Mouse (Mus musculus): ENCODE data around the gene Tsc1.

Tsc1 gene

GRCm38 (mm10) chr2:28701646-28702262 is 60.7 kb downstream of the Tsc1 start:
- Histone ChIP-seq H3K36me3 (ENCODE audit: insufficient read depth, low read length) (no peaks in the 10 kb centered on the region), H3K9me3 (ENCODE audit: low read length) (no peaks in the 10 kb centered on the region), H3K27me3 (ENCODE audit: insufficient read depth, low read length) (peaks cover 6% of the 10 kb centered on the region; the same call in 1 of the 2 replicates), H3K4me3 (replicated peaks; ENCODE audit: low read length) (no peak overlapping the region), H3K4me1 (replicated peaks; ENCODE audit: low read depth, low read length) (peaks cover 29% of the 10 kb centered on the region)
- TF ChIP-seq NANOG (IDR thresholded peaks at IDR 0.05; ENCODE audit: borderline replicate concordance, low read length) (no peak), CTCF (conservative IDR thresholded peaks at IDR 0.05; ENCODE audit: low read length) (no peak), POU5F1 (IDR thresholded peaks at IDR 0.05; ENCODE audit: borderline replicate concordance, low read length) (no peak)

- H3K36me3 ChIP-seq (ENCODE audit: insufficient read depth, low read length), result no peaks in the 10 kb centered on the region
- H3K4me1 ChIP-seq (replicated peaks; ENCODE audit: low read depth, low read length), result peaks cover 18% of the 10 kb centered on the region
- 0 out of 2 replicates have a peak, but pooled peaks cover 4% of the 10 kb centered on the region for H3K27me3 ChIP-seq (ENCODE audit: insufficient read depth, low read length)
- TF ChIP-seq NANOG (IDR thresholded peaks at IDR 0.05; ENCODE audit: borderline replicate concordance, low read length) (no peak), POU5F1 (IDR thresholded peaks at IDR 0.05; ENCODE audit: borderline replicate concordance, low read length) (no peak), CTCF (conservative IDR thresholded peaks at IDR 0.05; ENCODE audit: low read length) (no peak)
- H3K4me3 ChIP-seq (replicated peaks; ENCODE audit: low read length), result no peak overlapping the region
- no peaks in the 10 kb centered on the region for H3K9me3 ChIP-seq (ENCODE audit: low read length)
Measured at GRCm38 (mm10) chr2:28706106-28706636, 65.1 kb downstream of the Tsc1 start.

GRCm38 (mm10) chr2:28706787-28707186 is 65.8 kb downstream of the Tsc1 start:
- Histone ChIP-seq H3K36me3 (ENCODE audit: insufficient read depth, low read length) (no peaks in the 10 kb centered on the region), H3K27me3 (ENCODE audit: insufficient read depth, low read length) (0 out of 2 replicates have a peak, but pooled peaks cover 4% of the 10 kb centered on the region), H3K4me1 (replicated peaks; ENCODE audit: low read depth, low read length) (peaks cover 18% of the 10 kb centered on the region), H3K4me3 (replicated peaks; ENCODE audit: low read length) (no peak overlapping the region), H3K9me3 (ENCODE audit: low read length) (no peaks in the 10 kb centered on the region)
- no peak for TF ChIP-seq NANOG (IDR thresholded peaks at IDR 0.05; ENCODE audit: borderline replicate concordance, low read length)

- H3K27me3 ChIP-seq (ENCODE audit: insufficient read depth, low read length), result 0 out of 2 replicates have a peak, but pooled peaks cover 3% of the 10 kb centered on the region
- TF ChIP-seq POU5F1 (IDR thresholded peaks at IDR 0.05; ENCODE audit: borderline replicate concordance, low read length) (no peak), NANOG (IDR thresholded peaks at IDR 0.05; ENCODE audit: borderline replicate concordance, low read length) (no peak), CTCF (conservative IDR thresholded peaks at IDR 0.05; ENCODE audit: low read length) (no peak)
Measured at GRCm38 (mm10) chr2:28713036-28713435, 72.0 kb downstream of the Tsc1 start.

GRCm38 (mm10) chr2:28722419-28722818 is 81.4 kb downstream of the Tsc1 start:
- no peaks in the 10 kb centered on the region for H3K4me1 ChIP-seq (replicated peaks; ENCODE audit: low read depth, low read length)
- H3K27me3 ChIP-seq (ENCODE audit: insufficient read depth, low read length), result 0 out of 2 replicates have a peak, but pooled peaks cover 4% of the 10 kb centered on the region
- no peaks in the 10 kb centered on the region for H3K36me3 ChIP-seq (ENCODE audit: insufficient read depth, low read length)
- no peaks in the 10 kb centered on the region for H3K9me3 ChIP-seq (ENCODE audit: low read length)
- H3K4me3 ChIP-seq (replicated peaks; ENCODE audit: low read length), result no peak overlapping the region
- TF ChIP-seq CTCF (conservative IDR thresholded peaks at IDR 0.05; ENCODE audit: low read length), result no peak
- no peak for TF ChIP-seq POU5F1 (IDR thresholded peaks at IDR 0.05; ENCODE audit: borderline replicate concordance, low read length)
- no peak for TF ChIP-seq NANOG (IDR thresholded peaks at IDR 0.05; ENCODE audit: borderline replicate concordance, low read length)

More at GRCm38 (mm10) chr2:28713036-28713435, 72.0 kb downstream of the Tsc1 start:
- Histone ChIP-seq H3K4me1 (replicated peaks; ENCODE audit: low read depth, low read length) (peaks cover 23% of the 10 kb centered on the region), H3K9me3 (ENCODE audit: low read length) (no peaks in the 10 kb centered on the region), H3K36me3 (ENCODE audit: insufficient read depth, low read length) (no peaks in the 10 kb centered on the region), H3K4me3 (replicated peaks; ENCODE audit: low read length) (no peak overlapping the region)

GRCm38 (mm10) chr2:28723912-28724311 is 82.9 kb downstream of the Tsc1 start:
- Histone ChIP-seq H3K36me3 (ENCODE audit: insufficient read depth, low read length) (no peaks in the 10 kb centered on the region), H3K9me3 (ENCODE audit: low read length) (no peaks in the 10 kb centered on the region), H3K27me3 (ENCODE audit: insufficient read depth, low read length) (peaks cover 1% of the 10 kb centered on the region; the same call in 1 of the 2 replicates), H3K4me1 (replicated peaks; ENCODE audit: low read depth, low read length) (no peaks in the 10 kb centered on the region), H3K4me3 (replicated peaks; ENCODE audit: low read length) (no peak overlapping the region)
- no peak for TF ChIP-seq NANOG (IDR thresholded peaks at IDR 0.05; ENCODE audit: borderline replicate concordance, low read length)
- TF ChIP-seq POU5F1 (IDR thresholded peaks at IDR 0.05; ENCODE audit: borderline replicate concordance, low read length), result no peak
- TF ChIP-seq CTCF (conservative IDR thresholded peaks at IDR 0.05; ENCODE audit: low read length), result no peak

GRCm38 (mm10) chr2:28727786-28728404 is 86.9 kb downstream of the Tsc1 start:
- Histone ChIP-seq H3K4me3 (replicated peaks; ENCODE audit: low read length) (no peak overlapping the region), H3K36me3 (ENCODE audit: insufficient read depth, low read length) (no peaks in the 10 kb centered on the region), H3K9me3 (ENCODE audit: low read length) (no peaks in the 10 kb centered on the region), H3K27me3 (ENCODE audit: insufficient read depth, low read length) (no peaks in the 10 kb centered on the region; the same call in 1 of the 2 replicates), H3K4me1 (replicated peaks; ENCODE audit: low read depth, low read length) (no peaks in the 10 kb centered on the region)
- no peak for TF ChIP-seq NANOG (IDR thresholded peaks at IDR 0.05; ENCODE audit: borderline replicate concordance, low read length)
- TF ChIP-seq CTCF (conservative IDR thresholded peaks at IDR 0.05; ENCODE audit: low read length), result no peak
- TF ChIP-seq POU5F1 (IDR thresholded peaks at IDR 0.05; ENCODE audit: borderline replicate concordance, low read length), result no peak

GRCm38 (mm10) chr2:28730676-28731075 is 89.6 kb downstream of the Tsc1 start:
- Histone ChIP-seq H3K4me1 (replicated peaks; ENCODE audit: low read depth, low read length) (no peaks in the 10 kb centered on the region), H3K9me3 (ENCODE audit: low read length) (no peaks in the 10 kb centered on the region), H3K4me3 (replicated peaks; ENCODE audit: low read length) (no peak overlapping the region), H3K36me3 (ENCODE audit: insufficient read depth, low read length) (no peaks in the 10 kb centered on the region), H3K27me3 (ENCODE audit: insufficient read depth, low read length) (peaks cover 10% of the 10 kb centered on the region)
- TF ChIP-seq NANOG (IDR thresholded peaks at IDR 0.05; ENCODE audit: borderline replicate concordance, low read length) (no peak), POU5F1 (IDR thresholded peaks at IDR 0.05; ENCODE audit: borderline replicate concordance, low read length) (no peak), CTCF (conservative IDR thresholded peaks at IDR 0.05; ENCODE audit: low read length) (no peak)

Measured in E14TG2a.4 (cell line).